Mouse (Mus musculus) embryonic facial prominence, embryonic 11.5 days (tissue): ENCODE data around the gene Atp5k. TPM values are rescaled to one million over a fixed set of nuclear protein-coding genes. Genes with fewer than 3 reads are reported as not detected.

Source experiments
- ATAC-seq: fragments of 200-750 bp; cut with Nextera tagmentation; replicated peaks from 2 replicates; pipeline ENCODE4 v1.8.0; 2017; ENCODE audit warnings: low read depth; ENCODE audit not compliant: insufficient number of reproducible peaks, low FRiP score, low TSS enrichment
- DNase-seq: peaks from one replicate; pipeline ENCODE4 v3.0.0-alpha.2; 2015; ENCODE audit warnings: low spot score
- H3K27ac ChIP-seq: fragments of 300-500 bp; sonication (generic); replicated peaks from 2 replicates; pipeline ENCODE4 v1.5.1; 2014; ENCODE audit warnings: mild to moderate bottlenecking, low read depth, low read length, control low read depth
- H3K27me3 ChIP-seq: fragments of 300-500 bp; sonication (generic); 2 replicates; pipeline ENCODE4 v1.6.1; 2014; ENCODE audit warnings: mild to moderate bottlenecking, low read length, moderate library complexity, mixed read lengths; ENCODE audit not compliant: control insufficient read depth, insufficient read depth
- H3K36me3 ChIP-seq: fragments of 300-500 bp; sonication (generic); replicated peaks from 2 replicates; pipeline ENCODE4 v1.6.1; 2014; ENCODE audit warnings: low read depth, mild to moderate bottlenecking, low read length, moderate library complexity, mixed read lengths; ENCODE audit not compliant: control insufficient read depth, insufficient read depth
- H3K4me1 ChIP-seq: fragments of 300-500 bp; sonication (generic); 2 replicates; pipeline ENCODE4 v1.6.1; 2014; ENCODE audit warnings: low read length, mixed read lengths; ENCODE audit not compliant: control insufficient read depth, insufficient read depth
- H3K4me2 ChIP-seq: fragments of 300-500 bp; sonication (generic); 2 replicates; pipeline ENCODE4 v1.6.1; 2014; ENCODE audit warnings: low read depth, mild to moderate bottlenecking, control low read depth, low read length, moderate library complexity
- H3K4me3 ChIP-seq: fragments of 300-500 bp; sonication (generic); 2 replicates; pipeline ENCODE4 v1.5.1; 2014; ENCODE audit warnings: low read depth, low read length, control low read depth
- H3K9ac ChIP-seq: fragments of 300-500 bp; sonication (generic); replicated peaks from 2 replicates; pipeline ENCODE4 v1.6.1; 2014; ENCODE audit warnings: mild to moderate bottlenecking, control low read depth, low read length
- H3K9me3 ChIP-seq: fragments of 300-500 bp; sonication (generic); replicated peaks from 2 replicates; pipeline ENCODE4 v1.6.1; 2016; ENCODE audit warnings: mild to moderate bottlenecking, low read length, inconsistent platforms, mixed read lengths; ENCODE audit not compliant: control insufficient read depth
- WGBS: fragments of 180-500 bp; shearing (Covaris S2); extraction: QIAGEN DNeasy Blood & Tissue Kit; methylation state at CpG from one replicate; pipeline ENCODE4 v1.1.7; 2014; 5-methylcytosine and 5-hydroxymethylcytosine counted together
- polyA plus RNA-seq: library from polyadenylated mRNA; unstranded; fragments of >200 nt; fragmentation: Nextera tagmentation; extraction: Ambion mirVana; gene quantifications from 2 replicates; pipeline ENCODE4 v1.2.1, GENCODE M21; 2014

Atp5k gene
- polyA plus RNA-seq, 1 experiment from 2014 or later: 412 TPM

- Histone ChIP-seq H3K4me2 (no peak overlapping the region), H3K4me3 (no peak overlapping the region), H3K9ac (no peak overlapping the region), H3K36me3 (no peaks in the 10 kb centered on the region), H3K9me3 (no peaks in the 10 kb centered on the region), H3K27me3 (no peaks in the 10 kb centered on the region), H3K4me1 (no peaks in the 10 kb centered on the region), H3K27ac (no peak overlapping the region)
- no peak for ATAC-seq
- no peak for DNase-seq
- WGBS: 71% methylated on average over 2 of the region's 2 CpGs
Observed at GRCm38 (mm10) chr5:108414711-108415110, 19.5 kb downstream of the Atp5k start.

GRCm38 (mm10) chr5:108406977-108407376 lies 27.3 kb downstream of the Atp5k start:
- Histone ChIP-seq H3K4me2 (no peak overlapping the region), H3K36me3 (no peaks in the 10 kb centered on the region), H3K27ac (no peak overlapping the region), H3K9me3 (no peaks in the 10 kb centered on the region), H3K9ac (no peak overlapping the region), H3K27me3 (no peaks in the 10 kb centered on the region), H3K4me3 (no peak overlapping the region), H3K4me1 (no peaks in the 10 kb centered on the region)
- 79% methylated on average over 2 of the region's 2 CpGs for WGBS
- no peak for DNase-seq
- no peak for ATAC-seq

- no peaks in the 10 kb centered on the region for H3K4me1 ChIP-seq
- no peaks in the 10 kb centered on the region for H3K36me3 ChIP-seq
- 71% methylated on average over 1 of the region's 1 CpGs for WGBS
- H3K9ac ChIP-seq: no peak overlapping the region
- no peak for ATAC-seq
- H3K27me3 ChIP-seq: no peaks in the 10 kb centered on the region
- DNase-seq: no peak
- H3K4me3 ChIP-seq: no peak overlapping the region
- H3K9me3 ChIP-seq: no peaks in the 10 kb centered on the region
- H3K4me2 ChIP-seq: no peak overlapping the region
- no peak overlapping the region for H3K27ac ChIP-seq
Observed at GRCm38 (mm10) chr5:108405460-108405859, 28.8 kb downstream of the Atp5k start.

- DNase-seq (no peak), ATAC-seq (no peak)
- H3K9ac ChIP-seq: no peak overlapping the region
- H3K36me3 ChIP-seq: no peaks in the 10 kb centered on the region
- H3K9me3 ChIP-seq: no peaks in the 10 kb centered on the region
- no peaks in the 10 kb centered on the region for H3K4me1 ChIP-seq
- 74% methylated on average over 4 of the region's 4 CpGs for WGBS
- H3K4me2 ChIP-seq: no peak overlapping the region
- no peak overlapping the region for H3K27ac ChIP-seq
- H3K4me3 ChIP-seq: no peak overlapping the region
- no peaks in the 10 kb centered on the region for H3K27me3 ChIP-seq
Observed at GRCm38 (mm10) chr5:108403453-108403852, 30.8 kb downstream of the Atp5k start.

- Histone ChIP-seq H3K27ac (no peak overlapping the region), H3K4me3 (no peak overlapping the region), H3K27me3 (no peaks in the 10 kb centered on the region), H3K36me3 (no peaks in the 10 kb centered on the region), H3K9ac (no peak overlapping the region), H3K4me1 (no peaks in the 10 kb centered on the region), H3K9me3 (no peaks in the 10 kb centered on the region), H3K4me2 (no peak overlapping the region)
- 75% methylated on average over 3 of the region's 3 CpGs for WGBS
- ATAC-seq (no peak), DNase-seq (no peak)
Observed at GRCm38 (mm10) chr5:108389744-108390143, 44.5 kb downstream of the Atp5k start.

- WGBS: 71% methylated on average over 7 of the region's 7 CpGs
- Histone ChIP-seq H3K4me1 (no peaks in the 10 kb centered on the region), H3K27ac (no peak within 1 kb of the TSS), H3K4me2 (no peak within 1 kb of the TSS), H3K9me3 (no peaks in the 10 kb centered on the region), H3K27me3 (no peaks in the 10 kb centered on the region), H3K9ac (no peak within 1 kb of the TSS), H3K4me3 (no peak within 1 kb of the TSS), H3K36me3 (no peaks in the 10 kb centered on the region)
- DNase-seq (no peak), ATAC-seq (no peak)
Observed at GRCm38 (mm10) chr5:108388201-108388600, 46.0 kb downstream of the Atp5k start, which contains the start of gene Pde6b. Pde6b (plus strand) TSS chr5:108388391.

GRCm38 (mm10) chr5:108386449-108386848 lies 47.8 kb downstream of the Atp5k start:
- Histone ChIP-seq H3K27me3 (no peaks in the 10 kb centered on the region), H3K4me2 (no peak overlapping the region), H3K4me3 (no peak overlapping the region), H3K27ac (no peak overlapping the region), H3K9me3 (no peaks in the 10 kb centered on the region), H3K9ac (no peak overlapping the region), H3K36me3 (no peaks in the 10 kb centered on the region), H3K4me1 (no peaks in the 10 kb centered on the region)
- WGBS: 68% methylated on average over 4 of the region's 4 CpGs
- DNase-seq (no peak), ATAC-seq (no peak)

- ATAC-seq (no peak), DNase-seq (no peak)
- Histone ChIP-seq H3K27ac (no peak overlapping the region), H3K27me3 (no peaks in the 10 kb centered on the region), H3K9me3 (no peaks in the 10 kb centered on the region), H3K4me1 (no peaks in the 10 kb centered on the region), H3K36me3 (no peaks in the 10 kb centered on the region), H3K4me3 (no peak overlapping the region), H3K9ac (no peak overlapping the region), H3K4me2 (no peak overlapping the region)
- 88% methylated on average over 2 of the region's 2 CpGs for WGBS
Observed at GRCm38 (mm10) chr5:108385632-108386031, 48.6 kb downstream of the Atp5k start.
